21 mouse cellular contexts compared by ENCODE assay signal in the genomic region with DNA sequence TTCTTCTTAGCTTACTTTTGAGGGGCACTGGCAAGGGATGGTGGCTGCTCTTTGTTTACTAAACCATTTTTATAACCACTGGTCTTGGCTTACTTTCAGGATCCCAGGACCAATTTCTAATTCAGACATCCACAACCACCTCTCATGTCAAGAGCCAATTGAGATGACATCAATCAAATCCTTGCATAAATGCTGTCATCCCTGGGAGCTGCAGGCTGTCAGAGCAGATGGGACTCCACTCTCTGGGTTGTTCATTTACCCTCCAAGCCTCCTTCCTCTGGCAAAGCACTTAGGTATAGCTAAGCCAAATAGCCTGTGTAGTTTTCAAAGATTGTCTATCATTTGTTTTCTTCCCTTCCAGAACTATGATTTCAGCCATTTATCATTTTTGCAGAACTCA.
A peak's percentile ranks its signal among the peaks of the same experiment; 100 is the strongest.
DNase-seq lines count a peak whose midpoint lies in the region; ATAC-seq and TF ChIP-seq lines count a peak whose summit lies in the region.
"Had no signal": no experiment of that assay in that cellular context is flagged by ENCODE, and none has a peak within 500 bp of the region (broad histone marks: within the 10 kb centered on the region; RNA-seq: fewer than 3 reads in every experiment).

No protein-coding gene starts in this region.

- ATAC-seq in forebrain, embryonic 15.5 days (replicated peaks): peak; percentile 78
- no peak for ATAC-seq in forebrain, embryonic 12.5 days (ENCODE audit: low FRiP score)
- no peak for ATAC-seq in midbrain, embryonic 14.5 days (ENCODE audit: low FRiP score, low TSS enrichment)
- ATAC-seq in midbrain, embryonic 11.5 days (ENCODE audit: low FRiP score): no peak
- ATAC-seq in forebrain, embryonic 16.5 days: peak; percentile 87
- peak; percentile 84 for ATAC-seq in hindbrain, postnatal 0 days
- ATAC-seq in kidney, embryonic 14.5 days (ENCODE audit: low FRiP score, low TSS enrichment): no peak

- peaks cover 5% of the 10 kb centered on the region; the same call in 1 of the 2 replicates for H3K9me3 ChIP-seq in forebrain, embryonic 15.5 days
- no peaks in the 10 kb centered on the region for H3K9me3 ChIP-seq in forebrain, embryonic 12.5 days
- 0 out of 2 replicates have a peak, but pooled peaks cover 6% of the 10 kb centered on the region for H3K9me3 ChIP-seq in midbrain, embryonic 14.5 days (ENCODE audit: control insufficient read depth, low read length)
- no peaks in the 10 kb centered on the region for H3K9me3 ChIP-seq in midbrain, embryonic 11.5 days (ENCODE audit: control insufficient read depth, low read length)
- H3K9me3 ChIP-seq in forebrain, embryonic 16.5 days (ENCODE audit: control insufficient read depth, low read length): 0 out of 2 replicates have a peak, but pooled peaks cover 4% of the 10 kb centered on the region
- H3K9me3 ChIP-seq in hindbrain, postnatal 0 days (ENCODE audit: low read length): no peaks in the 10 kb centered on the region
- no peaks in the 10 kb centered on the region for H3K9me3 ChIP-seq in kidney, embryonic 14.5 days (ENCODE audit: control insufficient read depth, low read length)
- H3K9me3 ChIP-seq: embryonic facial prominence, embryonic 15.5 days; limb, embryonic 13.5 days; stomach, embryonic 15.5 days had no signal

- no peak overlapping the region for H3K9ac ChIP-seq in forebrain, embryonic 15.5 days (replicated peaks)
- H3K9ac ChIP-seq in forebrain, embryonic 12.5 days: no peak overlapping the region
- H3K9ac ChIP-seq in midbrain, embryonic 14.5 days (replicated peaks; ENCODE audit: low read length): no peak overlapping the region
- H3K9ac ChIP-seq in midbrain, embryonic 11.5 days (ENCODE audit: low read length): no peak overlapping the region
- H3K9ac ChIP-seq in forebrain, embryonic 16.5 days (replicated peaks; ENCODE audit: low read depth, low read length): no peak overlapping the region
- no peak overlapping the region for H3K9ac ChIP-seq in hindbrain, postnatal 0 days (replicated peaks; ENCODE audit: low read length)
- no peak overlapping the region for H3K9ac ChIP-seq in kidney, embryonic 14.5 days (ENCODE audit: low read depth, low read length)
- H3K9ac ChIP-seq: embryonic facial prominence, embryonic 15.5 days; heart, embryonic 15.5 days; limb, embryonic 13.5 days; liver, embryonic 14.5 days; stomach, embryonic 15.5 days had no signal

- H3K4me2 ChIP-seq in forebrain, embryonic 15.5 days (replicated peaks): no peak overlapping the region
- H3K4me2 ChIP-seq in forebrain, embryonic 12.5 days: no peak overlapping the region
- H3K4me2 ChIP-seq in midbrain, embryonic 14.5 days (ENCODE audit: low read length): no peak overlapping the region
- H3K4me2 ChIP-seq in midbrain, embryonic 11.5 days: no peak overlapping the region
- H3K4me2 ChIP-seq in forebrain, embryonic 16.5 days (ENCODE audit: low read length): no peak overlapping the region
- H3K4me2 ChIP-seq in hindbrain, postnatal 0 days (ENCODE audit: low read depth, low read length): no peak overlapping the region
- H3K4me2 ChIP-seq in kidney, embryonic 14.5 days (replicated peaks; ENCODE audit: low read depth, low read length): no peak overlapping the region
- H3K4me2 ChIP-seq: embryonic facial prominence, embryonic 15.5 days; heart, embryonic 15.5 days; limb, embryonic 13.5 days; stomach, embryonic 15.5 days had no signal

- no peaks in the 10 kb centered on the region for H3K4me1 ChIP-seq in forebrain, embryonic 15.5 days
- H3K4me1 ChIP-seq in forebrain, embryonic 12.5 days: no peaks in the 10 kb centered on the region
- no peaks in the 10 kb centered on the region for H3K4me1 ChIP-seq in midbrain, embryonic 14.5 days (ENCODE audit: control insufficient read depth, insufficient read depth, low read length)
- no peaks in the 10 kb centered on the region for H3K4me1 ChIP-seq in midbrain, embryonic 11.5 days (ENCODE audit: control insufficient read depth, insufficient read depth, low read length)
- 0 out of 2 replicates have a peak, but pooled peaks cover 2% of the 10 kb centered on the region for H3K4me1 ChIP-seq in forebrain, embryonic 16.5 days (replicated peaks; ENCODE audit: control insufficient read depth, insufficient read depth, low read length)
- H3K4me1 ChIP-seq in hindbrain, postnatal 0 days (ENCODE audit: insufficient read depth, low read length): no peaks in the 10 kb centered on the region
- H3K4me1 ChIP-seq in kidney, embryonic 14.5 days (ENCODE audit: control insufficient read depth, insufficient read depth, low read length): no peaks in the 10 kb centered on the region
- H3K4me1 ChIP-seq: embryonic facial prominence, embryonic 15.5 days; heart, embryonic 15.5 days; limb, embryonic 13.5 days; stomach, embryonic 15.5 days had no signal

- no peak overlapping the region for H3K4me3 ChIP-seq in forebrain, embryonic 15.5 days
- H3K4me3 ChIP-seq in forebrain, embryonic 12.5 days (replicated peaks): no peak overlapping the region
- H3K4me3 ChIP-seq in midbrain, embryonic 14.5 days (replicated peaks; ENCODE audit: low read depth, low read length): no peak overlapping the region
- no peak overlapping the region for H3K4me3 ChIP-seq in midbrain, embryonic 11.5 days (ENCODE audit: low read depth, low read length)
- H3K4me3 ChIP-seq in forebrain, embryonic 16.5 days (replicated peaks; ENCODE audit: low read length): no peak overlapping the region
- no peak overlapping the region for H3K4me3 ChIP-seq in hindbrain, postnatal 0 days (ENCODE audit: low read length)
- H3K4me3 ChIP-seq in kidney, embryonic 14.5 days (ENCODE audit: low read length): no peak overlapping the region
- H3K4me3 ChIP-seq: embryonic facial prominence, embryonic 15.5 days; gastrocnemius, adult 2 months; heart, embryonic 15.5 days; limb, embryonic 13.5 days; stomach, embryonic 15.5 days had no signal

- no peaks in the 10 kb centered on the region for H3K36me3 ChIP-seq in forebrain, embryonic 15.5 days
- no peaks in the 10 kb centered on the region for H3K36me3 ChIP-seq in forebrain, embryonic 12.5 days (replicated peaks)
- no peaks in the 10 kb centered on the region for H3K36me3 ChIP-seq in midbrain, embryonic 14.5 days (ENCODE audit: control insufficient read depth, insufficient read depth, low read length)
- H3K36me3 ChIP-seq in midbrain, embryonic 11.5 days (ENCODE audit: control insufficient read depth, insufficient read depth, low read length): no peaks in the 10 kb centered on the region
- no peaks in the 10 kb centered on the region for H3K36me3 ChIP-seq in forebrain, embryonic 16.5 days (ENCODE audit: control insufficient read depth, insufficient read depth)
- no peaks in the 10 kb centered on the region for H3K36me3 ChIP-seq in hindbrain, postnatal 0 days (ENCODE audit: insufficient read depth, low read length)
- no peaks in the 10 kb centered on the region for H3K36me3 ChIP-seq in kidney, embryonic 14.5 days (ENCODE audit: control insufficient read depth, insufficient read depth, low read length)
- H3K36me3 ChIP-seq: embryonic facial prominence, embryonic 15.5 days; heart, embryonic 15.5 days; limb, embryonic 13.5 days; stomach, embryonic 15.5 days had no signal

- no peaks in the 10 kb centered on the region for H3K27me3 ChIP-seq in forebrain, embryonic 15.5 days
- no peaks in the 10 kb centered on the region for H3K27me3 ChIP-seq in forebrain, embryonic 12.5 days
- H3K27me3 ChIP-seq in midbrain, embryonic 14.5 days (ENCODE audit: control insufficient read depth, insufficient read depth, low read length): no peaks in the 10 kb centered on the region
- no peaks in the 10 kb centered on the region for H3K27me3 ChIP-seq in midbrain, embryonic 11.5 days (ENCODE audit: control insufficient read depth, insufficient read depth, low read length)
- no peaks in the 10 kb centered on the region for H3K27me3 ChIP-seq in forebrain, embryonic 16.5 days (replicated peaks; ENCODE audit: control insufficient read depth, insufficient read depth, low read length)
- H3K27me3 ChIP-seq in hindbrain, postnatal 0 days (ENCODE audit: insufficient read depth, low read length): no peaks in the 10 kb centered on the region
- H3K27me3 ChIP-seq in kidney, embryonic 14.5 days (ENCODE audit: control insufficient read depth, insufficient read depth, low read length): no peaks in the 10 kb centered on the region
- H3K27me3 ChIP-seq: embryonic facial prominence, embryonic 15.5 days; heart, embryonic 15.5 days; limb, embryonic 13.5 days; stomach, embryonic 15.5 days had no signal

- H3K27ac ChIP-seq in forebrain, embryonic 15.5 days (replicated peaks): no peak overlapping the region
- H3K27ac ChIP-seq in forebrain, embryonic 12.5 days: no peak overlapping the region
- no peak overlapping the region for H3K27ac ChIP-seq in midbrain, embryonic 14.5 days (replicated peaks; ENCODE audit: low read depth, low read length)
- H3K27ac ChIP-seq in midbrain, embryonic 11.5 days (ENCODE audit: low read depth, low read length): no peak overlapping the region
- H3K27ac ChIP-seq in forebrain, embryonic 16.5 days (ENCODE audit: low read length): no peak overlapping the region
- no peak overlapping the region for H3K27ac ChIP-seq in hindbrain, postnatal 0 days
- H3K27ac ChIP-seq in kidney, embryonic 14.5 days (ENCODE audit: low read depth, low read length): no peak overlapping the region
- H3K27ac ChIP-seq: embryonic facial prominence, embryonic 15.5 days; gastrocnemius, adult 2 months; heart, embryonic 15.5 days; limb, embryonic 13.5 days; liver, embryonic 14.5 days; stomach, embryonic 15.5 days had no signal

- DNase-seq in midbrain, embryonic 14.5 days: peak; percentile 0
- DNase-seq in midbrain, embryonic 11.5 days (ENCODE audit: low spot score, missing footprints): no peak
- DNase-seq in hindbrain, postnatal 0 days (ENCODE audit: low spot score): peak; percentile 58
- DNase-seq: adrenal gland, adult 8-10 months; B cell, adult 2 months; cerebellum, adult 9-10 months; embryo, embryonic 11 days; gastrocnemius, adult 2 months; heart, adult 18-20 months; kidney, adult 18-20 months; kidney, postnatal 14 days; thymus, adult 2 months had no signal

- no peak for TF ChIP-seq CTCF in hindbrain, postnatal 0 days (IDR thresholded peaks at IDR 0.05; ENCODE audit: low read depth)

Comparison
In these comparisons a context has a peak if more than half of its experiments do, and no peak if none do; other contexts are left out.
1. ATAC-seq: peak in forebrain, embryonic 15.5 days (single experiment), forebrain, embryonic 16.5 days (single experiment) and hindbrain, postnatal 0 days (single experiment); none in forebrain, embryonic 12.5 days (single experiment), midbrain, embryonic 14.5 days (single experiment), midbrain, embryonic 11.5 days (single experiment) and kidney, embryonic 14.5 days (single experiment).